ENCODE assay signal across 21 mouse cellular contexts in the genomic region with DNA sequence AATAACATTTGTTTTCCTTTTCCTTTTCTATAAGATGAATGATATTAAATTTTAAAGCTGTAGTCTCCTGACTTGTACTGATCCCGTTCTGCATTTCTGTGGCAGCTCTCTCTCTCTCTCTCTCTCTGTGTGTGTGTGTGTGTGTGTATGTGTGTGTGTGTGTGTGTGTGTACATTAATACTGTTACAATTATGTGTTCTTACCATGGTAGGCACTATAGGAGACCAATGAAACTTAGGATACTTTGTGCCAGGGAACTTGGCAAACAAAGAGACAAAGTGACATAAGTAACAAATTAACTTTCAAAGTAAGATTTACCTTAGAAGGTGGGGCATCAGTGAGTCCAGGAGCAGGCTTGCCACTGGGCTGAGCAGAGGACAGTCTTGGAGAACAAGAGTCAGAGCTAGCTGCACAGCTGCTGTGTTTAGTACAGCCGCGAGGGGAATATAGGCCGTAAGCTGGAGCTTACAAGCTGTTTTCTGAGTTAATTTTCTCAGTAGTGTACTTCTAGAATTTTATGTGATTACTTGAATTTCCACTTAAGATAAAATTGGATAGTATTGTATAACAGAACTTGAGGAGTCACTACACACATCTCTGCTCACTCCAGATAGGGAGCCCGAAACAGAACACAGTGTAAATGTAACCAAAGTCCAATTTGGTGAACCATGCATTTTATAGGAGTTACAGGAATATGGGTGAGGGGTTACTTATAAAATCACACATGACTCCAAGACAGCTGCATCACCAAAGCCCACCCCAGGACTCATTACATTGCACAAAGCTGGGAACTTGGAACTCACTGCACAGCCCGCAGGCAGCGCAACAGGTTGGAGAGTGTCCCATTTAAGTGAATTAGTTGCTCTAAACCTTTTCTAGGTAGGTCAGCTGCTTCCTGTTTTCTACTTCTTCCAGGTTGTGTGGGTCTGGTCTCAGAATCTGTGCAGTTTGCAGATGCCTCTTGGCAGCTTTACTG. TPM values are rescaled to one million over a fixed set of nuclear protein-coding genes. Genes with fewer than 3 reads are reported as not detected.
DNase-seq lines count a peak whose midpoint lies in the region; ATAC-seq and TF ChIP-seq lines count a peak whose summit lies in the region.
"Had no signal": no experiment of that assay in that cellular context is flagged by ENCODE, and none has a peak within 500 bp of the region (broad histone marks: within the 10 kb centered on the region; RNA-seq: fewer than 3 reads in every experiment).

No protein-coding gene starts in this region.

- ATAC-seq in liver, postnatal 0 days: peak; percentile 35; the same call in 1 of the 2 replicates
- ATAC-seq in liver, embryonic 11.5 days (replicated peaks; ENCODE audit: low FRiP score): no peak
- 0 out of 2 replicates have a peak, but pooled peaks have one; percentile 62 for ATAC-seq in kidney, embryonic 15.5 days (replicated peaks; ENCODE audit: low FRiP score)
- ATAC-seq: lung, postnatal 0 days; midbrain, embryonic 16.5 days had no signal

- H3K4me2 ChIP-seq in liver, postnatal 0 days (ENCODE audit: low read depth, low read length): no peak overlapping the region
- no peak overlapping the region for H3K4me2 ChIP-seq in liver, embryonic 11.5 days
- H3K4me2 ChIP-seq in kidney, embryonic 15.5 days: no peak overlapping the region
- H3K4me2 ChIP-seq: forebrain, embryonic 12.5 days; heart, embryonic 12.5 days; liver, embryonic 13.5 days had no signal

- DNase-seq in liver, postnatal 0 days: no peak
- no peak for DNase-seq in liver, embryonic 11.5 days (ENCODE audit: low spot score)
- DNase-seq in large intestine, adult 2 months (ENCODE audit: low read depth, low spot score): peak; percentile 67
- no peak for DNase-seq in gastrocnemius, postnatal 36 days
- no peak for DNase-seq in spleen, postnatal 4 days (ENCODE audit: low spot score in 2 of 2)
- no peak for DNase-seq in embryonic facial prominence, embryonic 10.5 days (ENCODE audit: low spot score)
- DNase-seq: adrenal gland, postnatal 36 days; cerebellum, adult 9-11 months; gastrocnemius, postnatal 25 days; heart, postnatal 36 days; liver, embryonic 13.5 days; retina, postnatal 1 day; right cerebral cortex, postnatal 4 days had no signal

- H3K4me1 ChIP-seq in liver, postnatal 0 days (ENCODE audit: insufficient read depth): peaks cover 10% of the 10 kb centered on the region; the same call in 1 of the 2 replicates
- no peaks in the 10 kb centered on the region for H3K4me1 ChIP-seq in liver, embryonic 11.5 days (replicated peaks; ENCODE audit: control insufficient read depth, insufficient read depth, low read length)
- H3K4me1 ChIP-seq in kidney, embryonic 15.5 days: no peaks in the 10 kb centered on the region
- peaks cover 5% of the 10 kb centered on the region; the same call in 1 of the 2 replicates for H3K4me1 ChIP-seq in embryonic facial prominence, embryonic 10.5 days
- H3K4me1 ChIP-seq: forebrain, embryonic 12.5 days had no signal

- TF ChIP-seq CTCF in liver, postnatal 0 days (IDR thresholded peaks at IDR 0.05; ENCODE audit: low read depth): no peak

- no peaks in the 10 kb centered on the region for H3K27me3 ChIP-seq in liver, postnatal 0 days (ENCODE audit: insufficient read depth, low read length)
- no peaks in the 10 kb centered on the region for H3K27me3 ChIP-seq in liver, embryonic 11.5 days (replicated peaks; ENCODE audit: control insufficient read depth, insufficient read depth, low read length)
- no peaks in the 10 kb centered on the region for H3K27me3 ChIP-seq in kidney, embryonic 15.5 days
- no peaks in the 10 kb centered on the region for H3K27me3 ChIP-seq in embryonic facial prominence, embryonic 10.5 days (replicated peaks; ENCODE audit: low read depth, poor library complexity, severe bottlenecking)
- H3K27me3 ChIP-seq: forebrain, embryonic 12.5 days; heart, embryonic 12.5 days; liver, embryonic 13.5 days had no signal

- no peak overlapping the region for H3K9ac ChIP-seq in liver, postnatal 0 days (replicated peaks)
- no peak overlapping the region for H3K9ac ChIP-seq in liver, embryonic 11.5 days (ENCODE audit: low read depth, low read length)
- no peak overlapping the region for H3K9ac ChIP-seq in kidney, embryonic 15.5 days
- H3K9ac ChIP-seq: forebrain, embryonic 12.5 days; heart, embryonic 12.5 days; liver, embryonic 13.5 days had no signal

- intact Hi-C loops in gastrocnemius, postnatal 36 days (cut with DNase I): no loop called here

- H3K27ac ChIP-seq in liver, postnatal 0 days (ENCODE audit: low read depth): no peak overlapping the region
- no peak overlapping the region for H3K27ac ChIP-seq in liver, embryonic 11.5 days (ENCODE audit: low read depth, low read length)
- H3K27ac ChIP-seq in kidney, embryonic 15.5 days: peak overlapping the region; percentile 48; the same call in 1 of the 2 replicates
- H3K27ac ChIP-seq in embryonic facial prominence, embryonic 10.5 days (replicated peaks): no peak overlapping the region
- H3K27ac ChIP-seq: forebrain, embryonic 12.5 days; liver, embryonic 13.5 days had no signal

- peaks cover 4% of the 10 kb centered on the region for H3K36me3 ChIP-seq in liver, postnatal 0 days (replicated peaks; ENCODE audit: insufficient read depth, low read length)
- H3K36me3 ChIP-seq in liver, embryonic 11.5 days (ENCODE audit: control insufficient read depth, insufficient read depth, low read length): no peaks in the 10 kb centered on the region
- H3K36me3 ChIP-seq in kidney, embryonic 15.5 days: no peaks in the 10 kb centered on the region
- H3K36me3 ChIP-seq in embryonic facial prominence, embryonic 10.5 days (replicated peaks): no peaks in the 10 kb centered on the region
- H3K36me3 ChIP-seq: forebrain, embryonic 12.5 days; liver, embryonic 13.5 days had no signal

- no peak for TF ChIP-seq EP300 in liver, postnatal 0 days (IDR thresholded peaks at IDR 0.05; ENCODE audit: low read depth)

- WGBS in liver, postnatal 0 days (ENCODE audit: insufficient replicate concordance): 83% methylated on average over 7 of the region's 7 CpGs
- 90% methylated on average over 7 of the region's 7 CpGs for WGBS in liver, embryonic 11.5 days
- 87% methylated on average over 7 of the region's 7 CpGs for WGBS in kidney, embryonic 15.5 days
- whole genome bisulfite sequencing in large intestine, adult 2 months: 39% methylated on average over 7 of the region's 7 CpGs
- 95% methylated on average over 7 of the region's 7 CpGs for WGBS in embryonic facial prominence, embryonic 10.5 days

- H3K4me3 ChIP-seq in liver, postnatal 0 days (ENCODE audit: low read depth, low read length): no peak overlapping the region
- H3K4me3 ChIP-seq in liver, embryonic 11.5 days (ENCODE audit: low read depth, low read length): no peak overlapping the region
- no peak overlapping the region for H3K4me3 ChIP-seq in kidney, embryonic 15.5 days (replicated peaks)
- H3K4me3 ChIP-seq in embryonic facial prominence, embryonic 10.5 days: no peak overlapping the region
- H3K4me3 ChIP-seq: forebrain, embryonic 12.5 days; heart, embryonic 12.5 days; liver, embryonic 13.5 days had no signal

- no peaks in the 10 kb centered on the region for H3K9me3 ChIP-seq in liver, postnatal 0 days (ENCODE audit: low read length)
- no peaks in the 10 kb centered on the region for H3K9me3 ChIP-seq in liver, embryonic 11.5 days (ENCODE audit: control insufficient read depth, low read length)
- H3K9me3 ChIP-seq in kidney, embryonic 15.5 days (replicated peaks): no peaks in the 10 kb centered on the region
- H3K9me3 ChIP-seq in embryonic facial prominence, embryonic 10.5 days: no peaks in the 10 kb centered on the region
- H3K9me3 ChIP-seq: forebrain, embryonic 12.5 days; heart, embryonic 12.5 days; liver, embryonic 13.5 days had no signal

RNA-seq across cellular contexts. Expression of a gene that starts 10.6 kb away (rescaled TPM):
- polyA plus RNA-seq in liver, postnatal 0 days (2015; fragmentation: Nextera tagmentation; extraction: Ambion mirVana): 8.8 and 9.4 TPM in 2 replicates
- polyA plus RNA-seq in liver, embryonic 11.5 days (2014; fragmentation: Nextera tagmentation; extraction: Ambion mirVana): 24.5 and 25.0 TPM in 2 replicates
- 28.4 and 30.8 TPM in 2 replicates for polyA plus RNA-seq in kidney, embryonic 15.5 days (2015; fragmentation: Nextera tagmentation; extraction: Ambion mirVana)
- polyA plus RNA-seq in large intestine, adult 2 months (2012; rRNA removed): 10.1 and 16.9 TPM in 2 replicates
- total RNA-seq in gastrocnemius, postnatal 36 days (2021): 10 to 100 TPM; 38.7 to 44.8 TPM
- 24.7 and 24.8 TPM in 2 replicates for polyA plus RNA-seq in embryonic facial prominence, embryonic 10.5 days (2016; fragmentation: Nextera tagmentation; extraction: Ambion mirVana)

RNA-seq across cellular contexts. Expression of a gene that starts 24.3 kb away (rescaled TPM):
- 10.8 and 13.2 TPM in 2 replicates for polyA plus RNA-seq in liver, postnatal 0 days (2015; fragmentation: Nextera tagmentation; extraction: Ambion mirVana)
- polyA plus RNA-seq in liver, embryonic 11.5 days (2014; fragmentation: Nextera tagmentation; extraction: Ambion mirVana): 70.0 and 75.1 TPM in 2 replicates
- polyA plus RNA-seq in kidney, embryonic 15.5 days (2015; fragmentation: Nextera tagmentation; extraction: Ambion mirVana): 48.1 and 50.6 TPM in 2 replicates
- 9.6 and 15.9 TPM in 2 replicates for polyA plus RNA-seq in large intestine, adult 2 months (2012; rRNA removed)
- total RNA-seq in gastrocnemius, postnatal 36 days (2021): 10 to 100 TPM; 28.0 to 31.0 TPM
- polyA plus RNA-seq in embryonic facial prominence, embryonic 10.5 days (2016; fragmentation: Nextera tagmentation; extraction: Ambion mirVana): 59.6 and 62.0 TPM in 2 replicates

RNA-seq across cellular contexts. Expression of a gene that starts 24.4 kb away (rescaled TPM):
- polyA plus RNA-seq in liver, postnatal 0 days (2015; fragmentation: Nextera tagmentation; extraction: Ambion mirVana): not detected in 2 replicates
- polyA plus RNA-seq in liver, embryonic 11.5 days (2014; fragmentation: Nextera tagmentation; extraction: Ambion mirVana): not detected in 2 replicates
- polyA plus RNA-seq in kidney, embryonic 15.5 days (2015; fragmentation: Nextera tagmentation; extraction: Ambion mirVana): not detected in 2 replicates
- polyA plus RNA-seq in large intestine, adult 2 months (2012; rRNA removed): 0.03 TPM in 1 of 2 replicates, not detected in the other
- not detected for total RNA-seq in gastrocnemius, postnatal 36 days (2021)
- polyA plus RNA-seq in embryonic facial prominence, embryonic 10.5 days (2016; fragmentation: Nextera tagmentation; extraction: Ambion mirVana): not detected in 2 replicates
- total RNA-seq: adrenal gland, postnatal 36 days; ES-E14; gastrocnemius, postnatal 25 days; heart, postnatal 36 days; megakaryocyte, adult 5-6 weeks had no signal
- polyA plus RNA-seq: heart, embryonic 12.5 days; liver, embryonic 13.5 days; lung, postnatal 0 days; thymus, postnatal 0 days had no signal
